ENCODE assay signal across 7 mouse cellular contexts in genomic region chr17:45433419-45434261, GRCm38 (mm10). TPM values are rescaled to one million over a fixed set of nuclear protein-coding genes. Genes with fewer than 3 reads are reported as not detected.
DNase-seq lines count a peak whose midpoint lies in the region; ATAC-seq and TF ChIP-seq lines count a peak whose summit lies in the region.

Gene Cdc5l (minus strand): TSS chr17:45433737.

- H3K36me3 ChIP-seq in embryonic facial prominence, embryonic 10.5 days (replicated peaks), result peaks cover 14% of the 10 kb centered on the region
- H3K36me3 ChIP-seq in intestine, postnatal 0 days (ENCODE audit: control insufficient read depth, insufficient read depth), result no peaks in the 10 kb centered on the region
- no peaks in the 10 kb centered on the region; the same call in 1 of the 2 replicates for H3K36me3 ChIP-seq in midbrain, embryonic 12.5 days
- no peaks in the 10 kb centered on the region for H3K36me3 ChIP-seq in small intestine, adult 2 months (ENCODE audit: control insufficient read depth, insufficient read depth, low read length)

- peak within 1 kb of the TSS; percentile 98 for H3K4me3 ChIP-seq in embryonic facial prominence, embryonic 10.5 days
- peak within 1 kb of the TSS; percentile 97 for H3K4me3 ChIP-seq in intestine, postnatal 0 days (ENCODE audit: low read depth, low read length)
- H3K4me3 ChIP-seq in midbrain, embryonic 12.5 days, result peak within 1 kb of the TSS; percentile 92
- peak within 1 kb of the TSS; percentile 78 for H3K4me3 ChIP-seq in small intestine, adult 2 months (ENCODE audit: low read depth, low read length)

- DNase-seq in adrenal gland, postnatal 10 days, result peak; percentile 98
- DNase-seq in embryonic facial prominence, embryonic 10.5 days (ENCODE audit: low spot score), result peak; percentile 97
- DNase-seq in gonadal fat pad, adult 2 months (ENCODE audit: low read depth), result peak; percentile 86
- peak; percentile 99 for DNase-seq in left cerebral cortex, postnatal 4 days

- intact Hi-C loops in left cerebral cortex, postnatal 4 days (cut with DNase I), result no loop called here

- H3K27ac ChIP-seq in embryonic facial prominence, embryonic 10.5 days (replicated peaks), result peak within 1 kb of the TSS; percentile 96
- H3K27ac ChIP-seq in intestine, postnatal 0 days (ENCODE audit: low read depth, low read length), result peak within 1 kb of the TSS; percentile 99
- H3K27ac ChIP-seq in midbrain, embryonic 12.5 days (replicated peaks), result peak within 1 kb of the TSS; percentile 95
- H3K27ac ChIP-seq in small intestine, adult 2 months (ENCODE audit: insufficient read depth, low read depth, low read length), result peak within 1 kb of the TSS; percentile 93

- no peaks in the 10 kb centered on the region for H3K9me3 ChIP-seq in embryonic facial prominence, embryonic 10.5 days
- no peaks in the 10 kb centered on the region for H3K9me3 ChIP-seq in intestine, postnatal 0 days (ENCODE audit: control insufficient read depth)
- H3K9me3 ChIP-seq in midbrain, embryonic 12.5 days, result no peaks in the 10 kb centered on the region

- H3K4me2 ChIP-seq in intestine, postnatal 0 days (replicated peaks; ENCODE audit: low read depth), result peak within 1 kb of the TSS; percentile 92
- H3K4me2 ChIP-seq in midbrain, embryonic 12.5 days (replicated peaks), result peak within 1 kb of the TSS; percentile 94

- peak within 1 kb of the TSS; percentile 99 for H3K9ac ChIP-seq in intestine, postnatal 0 days (ENCODE audit: low read depth, low read length)
- peak within 1 kb of the TSS; percentile 83 for H3K9ac ChIP-seq in midbrain, embryonic 12.5 days (replicated peaks)

- peak; percentile 98 for ATAC-seq in intestine, postnatal 0 days
- peak; percentile 98 for ATAC-seq in midbrain, embryonic 12.5 days (ENCODE audit: low FRiP score, low read depth)

- H3K4me1 ChIP-seq in embryonic facial prominence, embryonic 10.5 days, result peaks cover 21% of the 10 kb centered on the region
- H3K4me1 ChIP-seq in intestine, postnatal 0 days (replicated peaks; ENCODE audit: control insufficient read depth, insufficient read depth, low read length), result peaks cover 7% of the 10 kb centered on the region; the same call in 1 of the 2 replicates
- peaks cover 20% of the 10 kb centered on the region for H3K4me1 ChIP-seq in midbrain, embryonic 12.5 days
- H3K4me1 ChIP-seq in small intestine, adult 2 months (ENCODE audit: control insufficient read depth, insufficient read depth, insufficient read length, low read length), result 0 out of 2 replicates have a peak, but pooled peaks cover 3% of the 10 kb centered on the region

- WGBS in embryonic facial prominence, embryonic 10.5 days, result under 1% methylated on average over 73 of the region's 73 CpGs
- under 1% methylated on average over 73 of the region's 73 CpGs for WGBS in intestine, postnatal 0 days
- under 1% methylated on average over 73 of the region's 73 CpGs for WGBS in midbrain, embryonic 12.5 days
- under 1% methylated on average over 73 of the region's 73 CpGs for WGBS in small intestine, adult 2 months

- TF ChIP-seq CTCF in intestine, postnatal 0 days (IDR thresholded peaks at IDR 0.05; ENCODE audit: low read depth), result peak; percentile 54
- 0 out of 2 replicates have a peak, but pooled peaks have one; percentile 1 for TF ChIP-seq CTCF in small intestine, adult 2 months (IDR thresholded peaks at IDR 0.05; ENCODE audit: extremely low read depth, insufficient read length, insufficient replicate concordance, low read depth, low read length)

- TF ChIP-seq POLR2A in small intestine, adult 2 months (IDR thresholded peaks at IDR 0.05; ENCODE audit: low read depth, low read length), result peak; percentile 92

- no peaks in the 10 kb centered on the region for H3K27me3 ChIP-seq in embryonic facial prominence, embryonic 10.5 days (replicated peaks; ENCODE audit: low read depth, poor library complexity, severe bottlenecking)
- no peaks in the 10 kb centered on the region for H3K27me3 ChIP-seq in intestine, postnatal 0 days (replicated peaks; ENCODE audit: control insufficient read depth, insufficient read depth, low read length)
- H3K27me3 ChIP-seq in midbrain, embryonic 12.5 days, result no peaks in the 10 kb centered on the region
- no peaks in the 10 kb centered on the region for H3K27me3 ChIP-seq in small intestine, adult 2 months (ENCODE audit: control insufficient read depth, insufficient read depth, low read length)

RNA-seq across cellular contexts. Expression of gene Cdc5l, which starts in this region (rescaled TPM):
- 10 to 100 TPM; 40.0 to 40.9 TPM for total RNA-seq in adrenal gland, postnatal 10 days (2021)
- polyA plus RNA-seq in embryonic facial prominence, embryonic 10.5 days (2016; fragmentation: Nextera tagmentation; extraction: Ambion mirVana), result 66.7 and 68.9 TPM in 2 replicates
- 9.8 and 13.7 TPM in 2 replicates for polyA plus RNA-seq in gonadal fat pad, adult 2 months (2012; rRNA removed)
- polyA plus RNA-seq in intestine, postnatal 0 days (2015; fragmentation: Nextera tagmentation; extraction: Ambion mirVana), result 31.3 and 33.1 TPM in 2 replicates
- total RNA-seq in left cerebral cortex, postnatal 4 days (2021), result 10 to 100 TPM; 56.5 to 57.1 TPM
- polyA plus RNA-seq in midbrain, embryonic 12.5 days (2016; fragmentation: Nextera tagmentation; extraction: Ambion mirVana), result 74.2 and 76.4 TPM in 2 replicates
- 2.1 and 4.2 TPM in 2 replicates for polyA plus RNA-seq in small intestine, adult 2 months (2012; rRNA removed)

Comparison
In these comparisons a context has a peak if more than half of its experiments do, and no peak if none do; other contexts are left out.
1. Peak in every context shown above with its lines: DNase-seq, ATAC-seq, H3K4me3 ChIP-seq and H3K27ac ChIP-seq.